ENCODE assay signal across 8 mouse cellular contexts in genomic region chr4:83794315-83794922, GRCm38 (mm10).
DNase-seq lines count a peak whose midpoint lies in the region; ATAC-seq and TF ChIP-seq lines count a peak whose summit lies in the region.

No protein-coding gene starts in this region.

- peak; percentile 89 for TF ChIP-seq CTCF in gastrocnemius, adult 2 months (IDR thresholded peaks at IDR 0.05)

- H3K27me3 ChIP-seq in limb, embryonic 12.5 days, result no peaks in the 10 kb centered on the region
- no peaks in the 10 kb centered on the region for H3K27me3 ChIP-seq in neural tube, embryonic 13.5 days

- H3K4me2 ChIP-seq in limb, embryonic 12.5 days, result 0 out of 2 replicates have a peak overlapping the region, but pooled peaks have one; percentile 14
- peak overlapping the region; percentile 37 for H3K4me2 ChIP-seq in neural tube, embryonic 13.5 days

- no peak overlapping the region for H3K27ac ChIP-seq in gastrocnemius, adult 2 months
- no peak overlapping the region for H3K27ac ChIP-seq in limb, embryonic 12.5 days
- no peak overlapping the region for H3K27ac ChIP-seq in neural tube, embryonic 13.5 days (replicated peaks)

- no peaks in the 10 kb centered on the region for H3K9me3 ChIP-seq in limb, embryonic 12.5 days
- H3K9me3 ChIP-seq in neural tube, embryonic 13.5 days, result no peaks in the 10 kb centered on the region

- DNase-seq in thymus, postnatal 4 days, result peak; percentile 32
- DNase-seq in thymus, postnatal 25 days, result no peak
- DNase-seq in cerebellum, postnatal 36 days, result peak; percentile 48 to 56
- peak; percentile 51 for DNase-seq in gastrocnemius, adult 2 months
- DNase-seq in kidney, adult 9 months, result peak; percentile 63

- ATAC-seq in limb, embryonic 12.5 days (ENCODE audit: insufficient number of reproducible peaks, insufficient read depth, low FRiP score, low TSS enrichment, low read depth), result no peak
- peak; percentile 82 for ATAC-seq in neural tube, embryonic 13.5 days (ENCODE audit: low read depth)
- no peak for ATAC-seq in inflammation-experienced regulatory T-cells, adult 6 months

- H3K4me1 ChIP-seq in limb, embryonic 12.5 days (replicated peaks), result peaks cover 34% of the 10 kb centered on the region
- H3K4me1 ChIP-seq in neural tube, embryonic 13.5 days (replicated peaks), result peaks cover 9% of the 10 kb centered on the region

- 18% methylated on average over 9 of the region's 9 CpGs for WGBS in limb, embryonic 12.5 days
- 23% methylated on average over 9 of the region's 9 CpGs for WGBS in neural tube, embryonic 13.5 days

- no peaks in the 10 kb centered on the region for H3K36me3 ChIP-seq in limb, embryonic 12.5 days
- H3K36me3 ChIP-seq in neural tube, embryonic 13.5 days, result no peaks in the 10 kb centered on the region

- no peak overlapping the region for H3K9ac ChIP-seq in limb, embryonic 12.5 days (replicated peaks)
- no peak overlapping the region for H3K9ac ChIP-seq in neural tube, embryonic 13.5 days

- intact Hi-C loops in gastrocnemius, adult 2 months (cut with DNase I), result loop anchor here (5.0 to 10.0 kb wide), 2 partner anchors 270 to 1303 kb away; no protein-coding TSS in a partner anchor

- H3K4me3 ChIP-seq in gastrocnemius, adult 2 months, result no peak overlapping the region; the same call in 1 of the 2 replicates
- H3K4me3 ChIP-seq in limb, embryonic 12.5 days (replicated peaks), result no peak overlapping the region
- no peak overlapping the region; the same call in 1 of the 2 replicates for H3K4me3 ChIP-seq in neural tube, embryonic 13.5 days
